Mouse (Mus musculus) heart, postnatal 0 days (tissue): Measurements from ENCODE around the gene Ipo5. TPM values are rescaled to one million over a fixed set of nuclear protein-coding genes. Genes with fewer than 3 reads are reported as not detected.

ENCODE experiments used
- ATAC-seq: fragments of 200-750 bp; cut with Nextera tagmentation; 2 replicates; pipeline ENCODE4 v1.8.0; 2017; ENCODE audit warnings: low read depth, moderate number of reproducible peaks, moderate library complexity; ENCODE audit not compliant: insufficient read depth
- DNase-seq: peaks from one replicate; pipeline ENCODE4 v3.0.0-alpha.2; 2016; ENCODE audit warnings: low spot score
- H3K27ac ChIP-seq: fragments of 300-500 bp; sonication (generic); 2 replicates; pipeline ENCODE4 v1.5.1; 2014; ENCODE audit warnings: low read depth, mild to moderate bottlenecking
- H3K27me3 ChIP-seq: fragments of 300-500 bp; sonication (generic); 2 replicates; pipeline ENCODE4 v1.6.1; 2014; ENCODE audit warnings: low read length, mixed read lengths; ENCODE audit not compliant: control insufficient read depth, insufficient read depth
- H3K36me3 ChIP-seq: fragments of 300-500 bp; sonication (generic); replicated peaks from 2 replicates; pipeline ENCODE4 v1.6.1; 2014; ENCODE audit warnings: low read length, mixed read lengths; ENCODE audit not compliant: control insufficient read depth, insufficient read depth
- H3K4me1 ChIP-seq: fragments of 300-500 bp; sonication (generic); 2 replicates; pipeline ENCODE4 v1.6.1; 2014; ENCODE audit warnings: antibody characterized with exemption; ENCODE audit not compliant: control insufficient read depth, insufficient read depth
- H3K4me2 ChIP-seq: fragments of 300-500 bp; sonication (generic); 2 replicates; pipeline ENCODE4 v1.6.1; 2014; ENCODE audit warnings: low read depth, mild to moderate bottlenecking, low read length, moderate library complexity
- H3K4me3 ChIP-seq: fragments of 300-500 bp; sonication (generic); 2 replicates; pipeline ENCODE4 v1.5.1; 2014; ENCODE audit warnings: low read depth, low read length
- H3K9ac ChIP-seq: fragments of 300-500 bp; sonication (generic); replicated peaks from 2 replicates; pipeline ENCODE4 v1.6.1; 2014; ENCODE audit warnings: low read depth, low read length, mixed read lengths
- H3K9me3 ChIP-seq: fragments of 300-500 bp; sonication (generic); replicated peaks from 2 replicates; pipeline ENCODE4 v1.6.1; 2016; ENCODE audit warnings: low read length; ENCODE audit not compliant: control insufficient read depth
- CTCF ChIP-seq: IDR thresholded peaks from 2 replicates; pipeline ENCODE4 v1.5.1; 2016; ENCODE audit warnings: antibody characterized with exemption, control low read depth, low read depth
- EP300 ChIP-seq: IDR thresholded peaks from 2 replicates; pipeline ENCODE4 v1.6.1; 2016; ENCODE audit warnings: antibody characterized with exemption, low read depth
- WGBS: fragments of 180-500 bp; shearing (Covaris S2); extraction: QIAGEN DNeasy Blood & Tissue Kit; methylation state at CpG from one replicate; pipeline ENCODE4 v1.1.7; 2014; 5-methylcytosine and 5-hydroxymethylcytosine counted together
- polyA plus RNA-seq: library from polyadenylated mRNA; unstranded; fragments of >200 nt; fragmentation: Nextera tagmentation; extraction: Ambion mirVana; gene quantifications from 2 replicates; pipeline ENCODE4 v1.2.1, GENCODE M21; 2015
- total RNA-seq: library from RNA; depleted of rRNA; stranded (reverse); fragments of >200 nt; gene quantifications from 2 replicates; pipeline ENCODE4 v1.2.3, GENCODE M21; 2014; ENCODE audit warnings: low replicate concordance

Gene Ipo5
- total and polyA plus RNA-seq, 2 experiments from 2014 or later: 40.6 to 62.1 TPM

GRCm38 (mm10) chr14:120924044-120924443 is 13.0 kb downstream of the Ipo5 start:
- no peak overlapping the region for H3K9ac ChIP-seq
- no peak overlapping the region for H3K27ac ChIP-seq
- H3K27me3 ChIP-seq: no peaks in the 10 kb centered on the region
- no peak overlapping the region for H3K4me2 ChIP-seq
- WGBS: 88% methylated on average over 4 of the region's 4 CpGs
- no peak for TF ChIP-seq CTCF
- DNase-seq (no peak), ATAC-seq (no peak)
- H3K4me3 ChIP-seq: no peak overlapping the region
- H3K9me3 ChIP-seq: no peaks in the 10 kb centered on the region
- peaks cover 93% of the 10 kb centered on the region for H3K36me3 ChIP-seq
- H3K4me1 ChIP-seq: no peaks in the 10 kb centered on the region

GRCm38 (mm10) chr14:120925731-120926585 is 14.9 kb downstream of the Ipo5 start:
- Histone ChIP-seq H3K4me1 (no peaks in the 10 kb centered on the region), H3K36me3 (peaks cover 90% of the 10 kb centered on the region), H3K9ac (no peak overlapping the region), H3K9me3 (no peaks in the 10 kb centered on the region), H3K4me3 (no peak overlapping the region), H3K27me3 (no peaks in the 10 kb centered on the region), H3K4me2 (no peak overlapping the region), H3K27ac (no peak overlapping the region)
- DNase-seq (no peak), ATAC-seq (no peak)
- TF ChIP-seq EP300 (no peak), CTCF (no peak)
- WGBS: 81% methylated on average over 14 of the region's 14 CpGs

DNA sequence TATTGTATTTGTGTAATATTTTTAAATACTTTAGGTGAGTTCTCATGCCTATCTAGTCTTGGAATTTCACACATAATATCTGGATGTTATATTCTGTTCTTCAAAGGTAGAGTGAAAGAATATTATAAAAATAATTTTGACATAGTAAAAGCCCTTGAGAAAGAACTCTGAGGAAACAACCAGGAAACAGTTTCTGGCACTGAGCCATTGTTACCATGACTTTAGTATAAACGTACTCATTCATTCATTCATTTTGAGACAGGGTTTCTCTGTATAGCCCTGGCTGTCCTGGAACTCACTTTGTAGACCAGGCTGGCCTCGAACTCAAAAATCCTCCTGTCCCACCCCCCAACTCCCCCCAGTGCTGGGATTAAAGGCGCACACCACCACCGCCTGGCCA is 20.2 kb downstream of the Ipo5 start:
- H3K27ac ChIP-seq: no peak overlapping the region
- H3K4me2 ChIP-seq: no peak overlapping the region
- H3K27me3 ChIP-seq: no peaks in the 10 kb centered on the region
- 83% methylated on average over 4 of the region's 4 CpGs for WGBS
- H3K9me3 ChIP-seq: no peaks in the 10 kb centered on the region
- H3K4me1 ChIP-seq: no peaks in the 10 kb centered on the region
- H3K36me3 ChIP-seq: peaks cover 84% of the 10 kb centered on the region
- H3K4me3 ChIP-seq: no peak overlapping the region
- DNase-seq: no peak
- no peak overlapping the region for H3K9ac ChIP-seq
- no peak for ATAC-seq
- TF ChIP-seq CTCF (no peak), EP300 (no peak)

GRCm38 (mm10) chr14:120933624-120934023 is 22.6 kb downstream of the Ipo5 start:
- Histone ChIP-seq H3K27ac (no peak overlapping the region), H3K4me1 (no peaks in the 10 kb centered on the region), H3K4me2 (no peak overlapping the region), H3K36me3 (peaks cover 88% of the 10 kb centered on the region), H3K9me3 (no peaks in the 10 kb centered on the region), H3K4me3 (no peak overlapping the region), H3K9ac (no peak overlapping the region), H3K27me3 (no peaks in the 10 kb centered on the region)
- TF ChIP-seq EP300: no peak
- no peak for TF ChIP-seq CTCF
- 84% methylated on average over 8 of the region's 8 CpGs for WGBS
- ATAC-seq (no peak), DNase-seq (no peak)

GRCm38 (mm10) chr14:120937102-120937501 is 26.1 kb downstream of the Ipo5 start:
- peaks cover 96% of the 10 kb centered on the region for H3K36me3 ChIP-seq
- DNase-seq (no peak), ATAC-seq (no peak)
- H3K4me2 ChIP-seq: no peak overlapping the region
- H3K27me3 ChIP-seq: no peaks in the 10 kb centered on the region
- no peak overlapping the region for H3K27ac ChIP-seq
- H3K9ac ChIP-seq: no peak overlapping the region
- TF ChIP-seq EP300: no peak
- TF ChIP-seq CTCF: no peak
- no peaks in the 10 kb centered on the region for H3K4me1 ChIP-seq
- no peak overlapping the region for H3K4me3 ChIP-seq
- H3K9me3 ChIP-seq: no peaks in the 10 kb centered on the region
- WGBS: 81% methylated on average over 1 of the region's 1 CpGs

DNA sequence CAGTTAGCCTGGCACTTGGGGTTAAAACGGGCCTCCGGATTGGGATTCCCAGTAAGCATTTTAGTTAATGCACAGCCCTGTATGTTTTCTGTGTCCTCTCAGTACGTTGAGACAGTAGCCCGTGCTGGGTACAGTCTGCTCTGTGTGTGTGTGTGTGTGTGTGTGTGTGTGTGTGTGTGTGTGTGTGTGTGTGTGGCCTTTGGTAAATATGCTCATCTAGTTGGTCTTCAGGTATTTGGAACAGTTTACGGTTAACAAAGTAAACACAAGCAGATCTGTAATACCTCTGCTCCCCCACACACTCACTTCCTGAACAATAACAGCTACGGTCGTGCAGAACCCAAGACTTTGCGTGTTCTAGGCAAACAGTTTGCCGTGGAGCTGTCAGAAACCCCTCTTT is 31.8 kb downstream of the Ipo5 start:
- DNase-seq (no peak), ATAC-seq (no peak)
- Histone ChIP-seq H3K4me1 (no peaks in the 10 kb centered on the region), H3K27me3 (no peaks in the 10 kb centered on the region), H3K36me3 (peaks cover 90% of the 10 kb centered on the region), H3K4me2 (no peak overlapping the region), H3K27ac (no peak overlapping the region), H3K9me3 (no peaks in the 10 kb centered on the region), H3K4me3 (no peak overlapping the region), H3K9ac (no peak overlapping the region)
- TF ChIP-seq CTCF: no peak
- no peak for TF ChIP-seq EP300
- 88% methylated on average over 9 of the region's 9 CpGs for WGBS
